Comparison of ENCODE assay signal across 12 mouse cellular contexts in genomic region chr12:44338195-44338622, GRCm38 (mm10). TPM values are rescaled to one million over a fixed set of nuclear protein-coding genes. Genes with fewer than 3 reads are reported as not detected.
DNase-seq lines count a peak whose midpoint lies in the region; ATAC-seq and TF ChIP-seq lines count a peak whose summit lies in the region.
"Had no signal": no experiment of that assay in that cellular context is flagged by ENCODE, and none has a peak within 500 bp of the region (broad histone marks: within the 10 kb centered on the region; RNA-seq: fewer than 3 reads in every experiment).

No protein-coding gene starts in this region.

- no peak for DNase-seq in gastrocnemius, postnatal 14 days
- DNase-seq in adipocyte (ENCODE audit: low spot score): no peak
- no peak for DNase-seq in heart, postnatal 25 days (ENCODE audit: low spot score)
- DNase-seq in left cerebral cortex, postnatal 36 days (ENCODE audit: low spot score in 2 of 2): no peak
- DNase-seq: cerebellum, adult 11-12 months; kidney, postnatal 25 days; thymus, postnatal 25 days had no signal

- WGBS in forebrain, embryonic 16.5 days: 3% methylated on average over 8 of the region's 8 CpGs
- 8% methylated on average over 8 of the region's 8 CpGs for WGBS in midbrain, embryonic 12.5 days

- no peaks in the 10 kb centered on the region for H3K9me3 ChIP-seq in E14TG2a.4 (ENCODE audit: low read length)
- H3K9me3 ChIP-seq in forebrain, embryonic 16.5 days (ENCODE audit: control insufficient read depth, low read length): no peaks in the 10 kb centered on the region
- no peaks in the 10 kb centered on the region for H3K9me3 ChIP-seq in midbrain, embryonic 12.5 days
- H3K9me3 ChIP-seq: limb, embryonic 13.5 days had no signal

- H3K4me3 ChIP-seq in E14TG2a.4 (replicated peaks; ENCODE audit: low read length): 0 out of 2 replicates have a peak overlapping the region, but pooled peaks have one; percentile 10
- no peak overlapping the region for H3K4me3 ChIP-seq in cortical plate, adult 2 months (ENCODE audit: insufficient read depth, low read length)
- no peak overlapping the region for H3K4me3 ChIP-seq in forebrain, embryonic 16.5 days (replicated peaks; ENCODE audit: low read length)
- no peak overlapping the region for H3K4me3 ChIP-seq in midbrain, embryonic 12.5 days
- H3K4me3 ChIP-seq: limb, embryonic 13.5 days had no signal

- peaks cover 16% of the 10 kb centered on the region for H3K4me1 ChIP-seq in E14TG2a.4 (replicated peaks; ENCODE audit: low read depth, low read length)
- peaks cover 5% of the 10 kb centered on the region; the same call in 1 of the 2 replicates for H3K4me1 ChIP-seq in cortical plate, adult 2 months (ENCODE audit: control insufficient read depth, insufficient read depth, low read length)
- H3K4me1 ChIP-seq in forebrain, embryonic 16.5 days (replicated peaks; ENCODE audit: control insufficient read depth, insufficient read depth, low read length): peaks cover 21% of the 10 kb centered on the region
- peaks cover 33% of the 10 kb centered on the region for H3K4me1 ChIP-seq in midbrain, embryonic 12.5 days
- H3K4me1 ChIP-seq: limb, embryonic 13.5 days had no signal

- H3K36me3 ChIP-seq in E14TG2a.4 (ENCODE audit: insufficient read depth, low read length): no peaks in the 10 kb centered on the region
- peaks cover 4% of the 10 kb centered on the region; the same call in 1 of the 2 replicates for H3K36me3 ChIP-seq in forebrain, embryonic 16.5 days (ENCODE audit: control insufficient read depth, insufficient read depth)
- no peaks in the 10 kb centered on the region for H3K36me3 ChIP-seq in midbrain, embryonic 12.5 days
- H3K36me3 ChIP-seq: limb, embryonic 13.5 days had no signal

- no peak overlapping the region for H3K9ac ChIP-seq in forebrain, embryonic 16.5 days (replicated peaks; ENCODE audit: low read depth, low read length)
- H3K9ac ChIP-seq in midbrain, embryonic 12.5 days (replicated peaks): no peak overlapping the region
- H3K9ac ChIP-seq: limb, embryonic 13.5 days had no signal

- no peak for TF ChIP-seq POLR2A in cortical plate, adult 2 months (IDR thresholded peaks at IDR 0.05; ENCODE audit: extremely low read depth, insufficient read depth, low read length)

- peaks cover 3% of the 10 kb centered on the region; the same call in 1 of the 2 replicates for H3K27me3 ChIP-seq in E14TG2a.4 (ENCODE audit: insufficient read depth, low read length)
- H3K27me3 ChIP-seq in forebrain, embryonic 16.5 days (replicated peaks; ENCODE audit: control insufficient read depth, insufficient read depth, low read length): no peaks in the 10 kb centered on the region
- no peaks in the 10 kb centered on the region for H3K27me3 ChIP-seq in midbrain, embryonic 12.5 days

- peak overlapping the region; percentile 75 for H3K27ac ChIP-seq in cortical plate, adult 2 months (ENCODE audit: insufficient read depth, low read length)
- peak overlapping the region; percentile 62 for H3K27ac ChIP-seq in forebrain, embryonic 16.5 days (ENCODE audit: low read length)
- H3K27ac ChIP-seq in midbrain, embryonic 12.5 days (replicated peaks): peak overlapping the region; percentile 90
- H3K27ac ChIP-seq: limb, embryonic 13.5 days had no signal

- intact Hi-C loops in gastrocnemius, postnatal 14 days (cut with DNase I; ENCODE audit: low total_unique reads): no loop called here
- intact Hi-C loops in heart, postnatal 25 days (cut with DNase I): no loop called here
- intact Hi-C loops in left cerebral cortex, postnatal 36 days (cut with DNase I): no loop called here

- ATAC-seq in forebrain, embryonic 16.5 days: peak; percentile 97
- ATAC-seq in midbrain, embryonic 12.5 days (ENCODE audit: low FRiP score, low read depth): peak; percentile 95

- TF ChIP-seq CTCF in E14TG2a.4 (conservative IDR thresholded peaks at IDR 0.05; ENCODE audit: low read length): no peak
- no peak for TF ChIP-seq CTCF in cortical plate, adult 2 months (IDR thresholded peaks at IDR 0.05; ENCODE audit: extremely low read depth, insufficient read depth, low read length)

- H3K4me2 ChIP-seq in forebrain, embryonic 16.5 days (ENCODE audit: low read length): peak overlapping the region; percentile 19; the same call in 1 of the 2 replicates
- peak overlapping the region; percentile 42 for H3K4me2 ChIP-seq in midbrain, embryonic 12.5 days (replicated peaks)
- H3K4me2 ChIP-seq: limb, embryonic 13.5 days had no signal

RNA-seq across cellular contexts. Expression of gene Nrcam, which starts 9.5 kb away (rescaled TPM):
- 178 and 188 TPM in 2 replicates for polyA plus RNA-seq in cortical plate, adult 2 months (2012; rRNA removed)
- 129 and 139 TPM in 2 replicates for polyA plus RNA-seq in forebrain, embryonic 16.5 days (2015; fragmentation: Nextera tagmentation; extraction: Ambion mirVana)
- polyA plus RNA-seq in midbrain, embryonic 12.5 days (2016; fragmentation: Nextera tagmentation; extraction: Ambion mirVana): 123 and 131 TPM in 2 replicates
- 1 to 10 TPM; 1.4 to 3.5 TPM for total RNA-seq in gastrocnemius, postnatal 14 days (2021)
- under 1 TPM; 0.16 to 0.42 TPM for total RNA-seq in heart, postnatal 25 days (2021)
- total RNA-seq in left cerebral cortex, postnatal 36 days (2021): 100 to 1,000 TPM; 509 to 516 TPM

Comparison
In these comparisons a context has a peak if more than half of its experiments do, and no peak if none do; other contexts are left out.
1. RNA of gene Nrcam, which starts 9.5 kb away (total RNA-seq): 509 to 516 TPM in left cerebral cortex, postnatal 36 days; 1.4 to 3.5 TPM in gastrocnemius, postnatal 14 days and 0.16 to 0.42 TPM in heart, postnatal 25 days; every median in the first group is over 100 times any median in the second.
2. Peak in every context shown above with its lines, with median percentiles within 50 percentile points of each other: H3K27ac ChIP-seq.